Mouse (Mus musculus) heart, embryonic 16.5 days (tissue): ENCODE data around the gene Cstf3. TPM values are rescaled to one million over a fixed set of nuclear protein-coding genes. Genes with fewer than 3 reads are reported as not detected.

ENCODE experiments used
- ATAC-seq: fragments of 200-750 bp; cut with Nextera tagmentation; replicated peaks from 2 replicates; pipeline ENCODE4 v1.8.0; 2017; ENCODE audit warnings: moderate number of reproducible peaks; ENCODE audit not compliant: insufficient read depth, low FRiP score; ENCODE audit errors: extremely low read depth
- H3K27ac ChIP-seq: fragments of 300-500 bp; sonication (generic); 2 replicates; pipeline ENCODE4 v1.5.1; 2014; ENCODE audit warnings: mild to moderate bottlenecking, low read length, control low read depth, moderate library complexity
- H3K27me3 ChIP-seq: fragments of 300-500 bp; sonication (generic); 2 replicates; pipeline ENCODE4 v1.6.1; 2014; ENCODE audit warnings: low read length, mixed read lengths; ENCODE audit not compliant: control insufficient read depth, insufficient read depth
- H3K36me3 ChIP-seq: fragments of 300-500 bp; sonication (generic); 2 replicates; pipeline ENCODE4 v1.6.1; 2014; ENCODE audit not compliant: control insufficient read depth, insufficient read depth
- H3K4me1 ChIP-seq: fragments of 300-500 bp; sonication (generic); 2 replicates; pipeline ENCODE4 v1.6.1; 2014; ENCODE audit warnings: low read length, mixed read lengths; ENCODE audit not compliant: control insufficient read depth, insufficient read depth
- H3K4me2 ChIP-seq: fragments of 300-500 bp; sonication (generic); 2 replicates; pipeline ENCODE4 v1.6.1; 2014; ENCODE audit warnings: low read depth, mild to moderate bottlenecking, control low read depth, low read length
- H3K4me3 ChIP-seq: fragments of 300-500 bp; sonication (generic); 2 replicates; pipeline ENCODE4 v1.5.1; 2014; ENCODE audit warnings: mild to moderate bottlenecking, control low read depth, low read length
- H3K9ac ChIP-seq: fragments of 300-500 bp; sonication (generic); 2 replicates; pipeline ENCODE4 v1.6.1; 2014; ENCODE audit warnings: low read length, control low read depth
- H3K9me3 ChIP-seq: fragments of 300-500 bp; sonication (generic); replicated peaks from 2 replicates; pipeline ENCODE4 v1.6.1; 2016; ENCODE audit warnings: low read length; ENCODE audit not compliant: control insufficient read depth
- WGBS: fragments of 180-500 bp; shearing (Covaris S2); extraction: QIAGEN DNeasy Blood & Tissue Kit; methylation state at CpG from one replicate; pipeline ENCODE4 v1.1.7; 2014; 5-methylcytosine and 5-hydroxymethylcytosine counted together
- polyA plus RNA-seq: library from polyadenylated mRNA; unstranded; fragments of >200 nt; fragmentation: Nextera tagmentation; extraction: Ambion mirVana; gene quantifications from 2 replicates; pipeline ENCODE4 v1.2.1, GENCODE M21; 2015

Cstf3 gene
- polyA plus RNA-seq, 1 experiment from 2014 or later, result 54.3 TPM

DNA sequence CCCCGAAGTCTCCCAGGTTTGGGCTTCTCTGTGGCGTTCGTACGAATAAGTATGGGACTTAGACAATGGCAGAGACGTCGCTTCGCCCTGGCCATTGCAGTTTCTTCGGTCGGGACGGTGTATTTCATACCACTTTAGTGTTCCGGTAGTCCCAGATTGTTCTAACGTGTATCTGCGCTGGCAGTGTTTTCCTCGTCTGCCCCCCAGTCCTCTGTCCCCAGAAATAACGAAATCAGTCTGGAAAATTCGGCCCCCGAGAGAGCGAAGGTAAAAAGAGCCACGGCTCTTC is 450 bp downstream of the Cstf3 start:
- WGBS, result under 1% methylated on average over 19 of the region's 19 CpGs
- peaks cover 19% of the 10 kb centered on the region for H3K4me1 ChIP-seq
- peak overlapping the region; percentile 99 for H3K4me3 ChIP-seq
- H3K36me3 ChIP-seq, result peaks cover 4% of the 10 kb centered on the region; the same call in 1 of the 2 replicates
- peak overlapping the region; percentile 91 for H3K27ac ChIP-seq
- ATAC-seq, result no peak
- peak overlapping the region; percentile 81 for H3K4me2 ChIP-seq
- H3K9ac ChIP-seq, result peak overlapping the region; percentile 96
- H3K9me3 ChIP-seq, result no peaks in the 10 kb centered on the region
- H3K27me3 ChIP-seq, result no peaks in the 10 kb centered on the region

DNA sequence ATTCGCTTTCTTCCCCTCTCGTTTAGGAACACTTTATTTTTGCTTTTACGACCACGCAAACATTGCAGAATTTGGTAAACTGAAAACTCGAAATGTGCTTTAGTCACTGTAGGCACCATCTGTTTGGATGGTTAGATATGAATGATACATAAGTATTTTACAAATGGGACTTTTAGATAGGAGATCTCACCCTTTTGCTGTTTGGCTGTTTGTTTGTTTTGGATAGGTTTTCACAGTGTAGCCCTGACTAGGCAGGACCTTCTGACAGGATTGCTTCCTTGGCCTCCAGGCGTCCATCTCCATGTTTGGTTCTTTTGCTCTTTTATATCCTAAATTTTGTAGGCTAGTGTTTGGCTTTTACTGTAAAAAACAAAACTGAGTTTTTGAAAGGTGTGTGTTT is 818 bp downstream of the Cstf3 start:
- Histone ChIP-seq H3K9me3 (no peaks in the 10 kb centered on the region), H3K4me3 (peak overlapping the region; percentile 99), H3K4me1 (peaks cover 19% of the 10 kb centered on the region), H3K4me2 (peak overlapping the region; percentile 81), H3K27me3 (no peaks in the 10 kb centered on the region), H3K36me3 (peaks cover 4% of the 10 kb centered on the region; the same call in 1 of the 2 replicates), H3K27ac (peak overlapping the region; percentile 91), H3K9ac (peak overlapping the region; percentile 96)
- under 1% methylated on average over 6 of the region's 6 CpGs for WGBS
- no peak for ATAC-seq

DNA sequence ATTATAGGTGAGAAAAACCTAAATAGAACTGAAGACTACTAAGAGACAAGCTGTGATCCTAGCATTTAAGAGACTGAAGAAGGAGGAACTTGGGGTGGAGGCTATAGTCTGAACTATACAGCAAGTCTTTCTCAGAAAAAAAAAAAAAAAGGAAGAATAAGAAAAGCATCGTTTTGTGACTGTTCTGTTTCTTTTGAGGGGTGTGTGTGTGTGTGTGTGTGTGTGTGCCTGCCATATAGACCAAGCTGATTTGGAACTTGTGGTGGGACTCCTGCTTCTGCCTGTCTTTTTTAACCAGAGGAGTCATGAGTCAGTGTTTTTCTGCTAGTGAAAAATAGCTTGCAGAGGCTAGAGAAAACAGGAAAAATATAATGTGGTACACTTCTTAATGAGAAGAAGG is 4.7 kb downstream of the Cstf3 start:
- Histone ChIP-seq H3K4me1 (peaks cover 18% of the 10 kb centered on the region), H3K4me2 (no peak overlapping the region), H3K9me3 (no peaks in the 10 kb centered on the region), H3K9ac (no peak overlapping the region), H3K4me3 (no peak overlapping the region), H3K27me3 (no peaks in the 10 kb centered on the region), H3K36me3 (peaks cover 4% of the 10 kb centered on the region; the same call in 1 of the 2 replicates), H3K27ac (no peak overlapping the region)
- 59% methylated on average over 1 of the region's 1 CpGs for WGBS
- ATAC-seq, result no peak

DNA sequence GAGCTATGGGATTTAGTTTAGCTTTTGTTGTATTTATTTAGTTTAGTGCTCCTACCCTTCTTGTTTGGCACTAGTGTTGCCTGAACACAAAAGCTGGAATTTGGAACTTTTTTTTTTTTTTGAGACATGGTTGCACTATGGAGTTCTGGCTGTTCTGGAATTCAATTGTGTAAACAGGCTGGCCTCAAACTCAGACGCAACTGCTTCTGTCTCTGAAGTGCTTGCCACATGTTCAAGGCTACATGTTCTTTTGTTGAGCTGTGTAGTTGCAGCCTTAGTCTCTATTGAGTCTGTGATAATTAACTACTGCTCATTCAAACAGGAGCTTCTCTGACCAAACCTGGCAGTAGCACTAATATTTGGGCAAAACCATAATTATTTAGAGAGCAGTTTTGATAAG is 13.1 kb downstream of the Cstf3 start:
- Histone ChIP-seq H3K4me1 (peaks cover 5% of the 10 kb centered on the region), H3K9me3 (no peaks in the 10 kb centered on the region), H3K36me3 (peaks cover 4% of the 10 kb centered on the region; the same call in 1 of the 2 replicates), H3K4me3 (no peak overlapping the region), H3K9ac (no peak overlapping the region), H3K4me2 (no peak overlapping the region), H3K27me3 (no peaks in the 10 kb centered on the region), H3K27ac (no peak overlapping the region)
- ATAC-seq, result no peak
- WGBS, result 40% methylated on average over 1 of the region's 1 CpGs

DNA sequence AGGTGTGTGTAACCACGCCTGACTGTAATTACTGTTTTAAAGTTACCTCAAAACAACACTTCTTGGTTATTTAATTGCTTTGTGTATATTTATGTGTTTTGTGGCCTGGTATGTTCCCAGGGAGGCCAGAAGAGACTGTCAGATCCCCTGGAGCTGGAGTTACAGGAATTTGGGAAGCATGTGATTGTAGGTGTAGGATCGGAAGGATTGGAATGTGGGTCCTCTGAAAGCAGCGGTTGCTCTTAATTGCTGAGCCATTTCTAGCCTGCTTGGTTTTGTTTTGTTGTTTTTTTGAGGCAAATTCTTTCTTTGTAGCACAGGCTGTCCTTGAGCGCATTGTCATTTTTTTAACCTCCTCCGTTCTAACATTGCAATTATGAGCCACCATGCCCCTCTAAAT is 14.4 kb downstream of the Cstf3 start:
- Histone ChIP-seq H3K4me2 (no peak overlapping the region), H3K27ac (peak overlapping the region; percentile 57), H3K9me3 (no peaks in the 10 kb centered on the region), H3K4me3 (no peak overlapping the region), H3K4me1 (peaks cover 5% of the 10 kb centered on the region), H3K9ac (no peak overlapping the region), H3K27me3 (no peaks in the 10 kb centered on the region), H3K36me3 (peaks cover 7% of the 10 kb centered on the region; the same call in 1 of the 2 replicates)
- WGBS, result 57% methylated on average over 5 of the region's 5 CpGs
- no peak for ATAC-seq

DNA sequence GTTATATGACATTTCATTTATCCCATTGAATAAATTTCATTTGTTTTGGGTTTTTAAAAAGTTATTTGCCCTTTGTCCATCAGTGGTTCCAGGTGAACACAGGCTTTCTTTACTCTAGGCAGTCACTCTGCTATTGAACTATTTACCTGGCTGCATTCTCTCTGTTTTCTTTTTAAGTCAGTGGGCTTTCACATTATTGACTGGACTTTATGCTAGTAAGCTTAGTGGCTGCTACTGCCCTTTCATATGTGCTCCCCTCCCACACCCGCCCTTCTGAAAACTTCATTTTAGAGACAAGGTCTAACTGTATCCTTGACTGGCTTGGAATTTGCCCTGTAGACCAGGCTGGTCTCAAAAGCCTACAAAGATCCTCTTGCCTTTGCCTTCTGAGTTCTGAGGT is 15.2 kb downstream of the Cstf3 start:
- ATAC-seq, result no peak
- Histone ChIP-seq H3K4me1 (peaks cover 5% of the 10 kb centered on the region), H3K9ac (no peak overlapping the region), H3K27ac (no peak overlapping the region), H3K4me2 (no peak overlapping the region), H3K4me3 (no peak overlapping the region), H3K27me3 (no peaks in the 10 kb centered on the region), H3K36me3 (peaks cover 3% of the 10 kb centered on the region; the same call in 1 of the 2 replicates), H3K9me3 (no peaks in the 10 kb centered on the region)
- 84% methylated on average over 1 of the region's 1 CpGs for WGBS

DNA sequence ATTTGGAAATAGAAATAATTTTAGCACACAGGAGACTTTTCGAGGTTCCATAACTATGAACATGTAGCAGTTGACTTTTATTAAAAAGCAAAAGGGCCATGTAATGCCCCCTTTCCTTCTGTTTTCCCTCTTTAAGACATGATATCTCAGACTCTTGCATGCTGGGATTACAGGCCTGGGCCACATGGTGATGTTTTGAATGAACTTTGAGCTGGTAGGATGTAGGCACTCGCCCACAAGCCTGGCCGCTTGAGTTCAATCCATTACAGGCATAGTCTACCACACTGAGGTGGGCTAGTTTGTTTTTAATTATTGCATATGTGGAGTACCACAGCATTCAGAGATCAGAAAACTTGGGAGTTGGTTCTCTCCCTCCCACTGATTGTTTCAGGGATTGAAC is 24.5 kb downstream of the Cstf3 start:
- H3K4me1 ChIP-seq, result no peaks in the 10 kb centered on the region
- no peaks in the 10 kb centered on the region for H3K27me3 ChIP-seq
- no peak overlapping the region for H3K9ac ChIP-seq
- H3K9me3 ChIP-seq, result no peaks in the 10 kb centered on the region
- no peak overlapping the region for H3K4me2 ChIP-seq
- ATAC-seq, result no peak
- H3K4me3 ChIP-seq, result no peak overlapping the region
- 90% methylated on average over 3 of the region's 3 CpGs for WGBS
- H3K27ac ChIP-seq, result no peak overlapping the region
- H3K36me3 ChIP-seq, result peaks cover 6% of the 10 kb centered on the region; the same call in 1 of the 2 replicates

DNA sequence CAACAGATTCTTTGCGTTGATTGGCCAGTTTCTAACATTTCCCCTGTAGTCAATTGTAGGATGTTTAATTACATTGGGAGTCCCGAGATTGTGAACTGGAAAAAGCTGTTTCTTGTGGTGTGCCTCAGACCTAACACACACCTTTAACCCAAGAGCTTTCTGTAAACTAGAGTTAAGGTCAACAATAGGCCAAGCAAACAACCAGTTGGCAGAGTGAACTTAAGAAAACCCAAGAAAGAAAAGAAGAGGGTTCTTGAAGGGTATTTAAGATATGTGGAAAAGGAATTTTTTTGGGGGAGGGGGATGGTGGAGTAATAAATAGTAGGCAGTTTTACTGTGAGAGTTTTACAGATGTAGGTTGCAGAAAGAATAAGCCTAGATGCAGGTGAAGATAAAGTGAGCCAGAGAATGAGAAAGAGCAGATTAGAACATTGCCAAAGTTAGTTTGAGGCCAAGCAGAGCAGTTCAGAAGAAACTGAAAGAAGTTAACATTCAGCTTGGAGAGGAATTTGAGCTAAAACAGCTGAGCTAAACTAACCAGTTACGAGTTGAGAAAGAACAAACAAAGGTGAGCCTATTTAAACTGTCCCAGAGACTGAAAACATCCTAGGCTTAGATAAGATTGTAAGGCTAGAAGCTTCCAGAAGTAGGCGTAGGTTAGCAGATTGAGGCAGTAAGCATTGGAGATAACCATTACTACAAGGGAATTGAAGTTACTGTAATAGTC is 25.8 kb downstream of the Cstf3 start:
- Histone ChIP-seq H3K4me1 (no peaks in the 10 kb centered on the region), H3K36me3 (peaks cover 6% of the 10 kb centered on the region; the same call in 1 of the 2 replicates), H3K4me2 (no peak overlapping the region), H3K27ac (no peak overlapping the region), H3K27me3 (no peaks in the 10 kb centered on the region), H3K9me3 (no peaks in the 10 kb centered on the region), H3K9ac (no peak overlapping the region), H3K4me3 (no peak overlapping the region)
- ATAC-seq, result no peak
- 85% methylated on average over 4 of the region's 4 CpGs for WGBS

DNA sequence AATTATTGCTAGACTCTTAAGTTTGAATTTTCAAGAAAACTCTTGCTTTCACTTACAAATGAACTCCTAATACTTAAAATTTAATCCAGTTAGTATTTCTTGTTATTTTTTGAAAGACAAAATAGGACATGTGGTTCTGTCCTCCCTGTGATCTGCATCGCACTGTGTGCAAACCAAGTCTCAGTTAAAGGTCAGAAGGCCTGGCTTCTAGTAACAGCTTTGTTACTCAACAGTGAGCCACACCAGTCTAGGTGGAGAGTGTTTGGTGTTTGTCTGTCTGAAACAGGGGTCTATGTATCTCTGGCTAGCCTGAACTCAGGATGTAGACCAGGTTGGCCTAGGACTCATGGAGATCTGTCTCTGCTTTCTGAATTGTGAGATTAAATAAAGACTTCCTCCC is 68.3 kb downstream of the Cstf3 start:
- H3K9me3 ChIP-seq, result no peaks in the 10 kb centered on the region
- ATAC-seq, result no peak
- no peaks in the 10 kb centered on the region for H3K4me1 ChIP-seq
- H3K27ac ChIP-seq, result no peak overlapping the region
- 84% methylated on average over 1 of the region's 1 CpGs for WGBS
- no peak overlapping the region for H3K4me2 ChIP-seq
- peaks cover 27% of the 10 kb centered on the region for H3K36me3 ChIP-seq
- H3K9ac ChIP-seq, result no peak overlapping the region
- no peaks in the 10 kb centered on the region for H3K27me3 ChIP-seq
- H3K4me3 ChIP-seq, result no peak overlapping the region
